Mouse (Mus musculus) stomach, embryonic 14.5 days (tissue): ENCODE results near the gene Thsd7b. TPM values are rescaled to one million over a fixed set of nuclear protein-coding genes. Genes with fewer than 3 reads are reported as not detected.

Source experiments
- ATAC-seq: fragments of 200-750 bp; cut with Nextera tagmentation; 2 replicates; pipeline ENCODE4 v1.8.0; 2017; ENCODE audit warnings: low read depth, moderate TSS enrichment; ENCODE audit not compliant: insufficient number of reproducible peaks, insufficient read depth, low FRiP score
- H3K27ac ChIP-seq: fragments of 300-500 bp; sonication (generic); 2 replicates; pipeline ENCODE4 v1.5.1; 2014; ENCODE audit warnings: mild to moderate bottlenecking, low read length, moderate library complexity, mixed read lengths
- H3K27me3 ChIP-seq: fragments of 300-500 bp; sonication (generic); 2 replicates; pipeline ENCODE4 v1.6.1; 2014; ENCODE audit warnings: low read length, control low read depth, mixed read lengths; ENCODE audit not compliant: control insufficient read depth, insufficient read depth
- H3K36me3 ChIP-seq: fragments of 300-500 bp; sonication (generic); 2 replicates; pipeline ENCODE4 v1.6.1; 2014; ENCODE audit warnings: mild to moderate bottlenecking, control low read depth, low read length, moderate library complexity, mixed read lengths; ENCODE audit not compliant: control insufficient read depth, insufficient read depth
- H3K4me1 ChIP-seq: fragments of 300-500 bp; sonication (generic); 2 replicates; pipeline ENCODE4 v1.6.1; 2014; ENCODE audit warnings: low read length, control low read depth, mixed read lengths; ENCODE audit not compliant: control insufficient read depth, insufficient read depth
- H3K4me2 ChIP-seq: fragments of 300-500 bp; sonication (generic); replicated peaks from 2 replicates; pipeline ENCODE4 v1.6.1; 2014; ENCODE audit warnings: low read depth, low read length, control low read depth
- H3K4me3 ChIP-seq: fragments of 300-500 bp; sonication (generic); 2 replicates; pipeline ENCODE4 v1.5.1; 2014; ENCODE audit warnings: low read depth, low read length, control low read depth
- H3K9ac ChIP-seq: fragments of 300-500 bp; sonication (generic); replicated peaks from 2 replicates; pipeline ENCODE4 v1.6.1; 2014; ENCODE audit warnings: low read depth, mild to moderate bottlenecking, control low read depth, low read length, moderate library complexity, mixed read lengths
- H3K9me3 ChIP-seq: fragments of 300-500 bp; sonication (generic); 2 replicates; pipeline ENCODE4 v1.6.1; 2016; ENCODE audit warnings: low read depth, low read length, control low read depth; ENCODE audit not compliant: control insufficient read depth
- WGBS: fragments of 180-500 bp; shearing (Covaris S2); extraction: QIAGEN DNeasy Blood & Tissue Kit; methylation state at CpG from one replicate; pipeline ENCODE4 v1.1.7; 2014; 5-methylcytosine and 5-hydroxymethylcytosine counted together
- polyA plus RNA-seq: library from polyadenylated mRNA; unstranded; fragments of >200 nt; fragmentation: Nextera tagmentation; extraction: Ambion mirVana; gene quantifications from 2 replicates; pipeline ENCODE4 v1.2.1, GENCODE M21; 2014

Thsd7b gene
- polyA plus RNA-seq, 1 experiment from 2014 or later: 2.5 TPM

DNA sequence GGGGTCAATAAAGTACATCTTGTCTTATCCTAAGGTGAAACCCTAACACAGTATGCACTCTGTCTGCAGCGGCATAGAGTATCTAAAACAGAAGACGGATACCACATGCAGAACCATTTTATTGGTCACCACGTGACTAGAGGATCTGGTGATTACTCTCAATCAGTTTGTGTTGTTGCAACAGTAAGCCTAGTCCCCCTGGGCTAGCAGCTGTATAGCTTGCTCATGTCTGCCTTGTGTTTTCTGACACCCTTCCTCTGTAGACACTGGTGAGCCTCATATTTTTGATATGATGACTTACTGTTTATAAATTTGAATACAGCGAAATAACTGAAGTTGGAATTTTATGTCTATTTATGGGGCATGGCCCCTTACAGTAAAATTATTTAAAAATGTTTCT is 306.9 kb downstream of the Thsd7b start:
- no peak for ATAC-seq
- Histone ChIP-seq H3K27ac (no peak overlapping the region), H3K4me3 (no peak overlapping the region), H3K36me3 (no peaks in the 10 kb centered on the region), H3K9me3 (no peaks in the 10 kb centered on the region), H3K4me1 (no peaks in the 10 kb centered on the region), H3K9ac (no peak overlapping the region), H3K27me3 (no peaks in the 10 kb centered on the region), H3K4me2 (no peak overlapping the region)
- WGBS: 68% methylated on average over 4 of the region's 4 CpGs

DNA sequence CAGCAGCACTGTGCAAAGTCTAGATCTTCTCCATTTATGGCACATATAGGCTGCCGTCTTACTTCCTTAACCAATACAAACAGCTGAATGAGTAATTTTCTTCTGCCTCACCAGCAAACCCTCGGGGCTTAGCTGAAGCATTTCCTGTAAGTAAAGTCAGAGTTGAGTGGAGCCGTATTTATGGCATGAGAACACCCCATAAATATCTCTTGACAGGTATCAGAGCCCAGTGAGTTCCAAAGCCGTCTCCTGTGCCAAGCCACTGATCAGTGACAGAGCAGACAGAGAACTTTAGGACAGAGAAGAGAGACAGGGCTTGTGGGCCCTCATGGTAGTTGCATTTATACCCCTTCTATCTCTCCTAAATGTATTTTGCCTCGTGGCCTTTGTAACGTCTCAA is 313.5 kb downstream of the Thsd7b start:
- 49% methylated on average over 6 of the region's 6 CpGs for WGBS
- H3K9ac ChIP-seq: no peak overlapping the region
- H3K4me3 ChIP-seq: no peak overlapping the region
- H3K27me3 ChIP-seq: no peaks in the 10 kb centered on the region
- no peaks in the 10 kb centered on the region for H3K4me1 ChIP-seq
- H3K9me3 ChIP-seq: no peaks in the 10 kb centered on the region
- ATAC-seq: no peak
- no peaks in the 10 kb centered on the region for H3K36me3 ChIP-seq
- no peak overlapping the region for H3K4me2 ChIP-seq
- no peak overlapping the region for H3K27ac ChIP-seq

DNA sequence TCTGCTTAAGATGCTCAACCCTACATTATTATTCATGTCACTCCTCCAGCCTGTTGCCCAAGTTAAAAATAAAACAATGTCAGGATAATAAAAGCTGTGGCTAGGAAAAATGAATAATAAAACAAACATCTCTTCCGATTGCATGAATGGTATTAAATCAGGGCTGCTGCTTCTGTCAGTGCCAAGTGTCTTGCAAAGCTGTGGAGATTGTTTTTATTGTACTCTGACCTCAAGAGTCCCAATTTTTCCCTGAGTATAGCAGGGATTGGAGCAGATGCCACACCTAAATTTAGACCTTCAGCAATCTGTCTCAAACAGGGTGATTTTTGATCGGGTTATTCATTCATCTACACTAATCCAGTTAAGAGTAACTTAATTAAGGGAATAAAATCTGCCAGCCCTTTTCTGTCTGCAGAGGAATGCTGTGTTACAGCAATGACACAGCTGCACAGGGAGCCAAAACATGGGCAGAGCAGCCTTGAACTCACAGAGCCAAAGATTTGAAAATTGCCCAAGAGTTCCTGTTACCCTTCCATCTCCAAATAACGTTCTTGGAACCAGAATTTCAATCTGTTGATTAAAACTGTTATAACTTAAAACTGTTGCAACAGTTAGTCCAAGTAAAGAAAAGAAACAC is 316.4 kb downstream of the Thsd7b start:
- 68% methylated on average over 3 of the region's 3 CpGs for WGBS
- Histone ChIP-seq H3K36me3 (no peaks in the 10 kb centered on the region), H3K4me2 (no peak overlapping the region), H3K9ac (no peak overlapping the region), H3K27ac (no peak overlapping the region), H3K9me3 (no peaks in the 10 kb centered on the region), H3K4me1 (no peaks in the 10 kb centered on the region), H3K27me3 (no peaks in the 10 kb centered on the region), H3K4me3 (no peak overlapping the region)
- ATAC-seq: no peak

DNA sequence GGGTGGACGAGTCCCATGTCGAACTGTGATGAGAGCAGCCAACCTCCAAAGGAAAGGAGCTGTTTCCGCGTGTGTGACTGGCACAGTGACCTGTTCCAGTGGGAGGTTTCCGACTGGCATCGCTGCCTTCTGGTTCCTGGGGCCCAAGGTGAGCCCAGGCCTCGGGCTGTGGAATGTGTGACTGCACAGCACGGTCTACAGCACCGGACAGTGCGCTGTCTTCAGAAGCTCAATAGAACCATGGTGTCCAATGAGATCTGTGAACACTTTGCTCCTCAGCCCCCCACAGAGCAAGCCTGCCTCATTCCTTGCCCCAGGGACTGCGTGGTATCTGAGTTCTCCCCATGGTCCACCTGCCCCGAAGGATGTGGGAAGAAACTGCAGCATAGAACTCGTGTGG is 322.3 kb downstream of the Thsd7b start:
- no peak overlapping the region for H3K4me2 ChIP-seq
- H3K27me3 ChIP-seq: no peaks in the 10 kb centered on the region
- WGBS: 83% methylated on average over 13 of the region's 13 CpGs
- no peaks in the 10 kb centered on the region for H3K36me3 ChIP-seq
- H3K4me1 ChIP-seq: no peaks in the 10 kb centered on the region
- ATAC-seq: no peak
- no peak overlapping the region for H3K9ac ChIP-seq
- H3K27ac ChIP-seq: no peak overlapping the region
- H3K4me3 ChIP-seq: no peak overlapping the region
- no peaks in the 10 kb centered on the region for H3K9me3 ChIP-seq

DNA sequence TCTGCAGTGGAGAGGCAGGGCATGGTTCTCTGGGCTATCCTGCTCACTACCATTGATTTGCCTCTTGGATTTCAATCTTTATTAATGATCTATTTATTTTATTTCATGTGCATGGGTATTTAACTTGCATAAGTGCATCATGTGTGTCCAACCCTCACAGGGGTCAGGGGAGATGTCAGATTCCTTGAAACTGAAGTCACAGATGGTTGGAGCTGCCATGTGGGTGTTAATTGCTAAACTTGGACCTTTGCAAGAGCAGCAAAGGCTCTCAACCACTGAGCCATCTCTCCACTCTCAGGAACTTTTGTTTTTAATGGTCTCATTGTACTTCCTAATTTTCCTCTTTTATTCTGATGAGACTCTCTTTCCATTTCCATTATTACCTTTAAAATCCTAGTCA is 327.8 kb downstream of the Thsd7b start:
- ATAC-seq: no peak
- H3K27ac ChIP-seq: no peak overlapping the region
- H3K9me3 ChIP-seq: no peaks in the 10 kb centered on the region
- H3K4me2 ChIP-seq: no peak overlapping the region
- H3K9ac ChIP-seq: no peak overlapping the region
- H3K36me3 ChIP-seq: no peaks in the 10 kb centered on the region
- H3K4me1 ChIP-seq: no peaks in the 10 kb centered on the region
- H3K27me3 ChIP-seq: no peaks in the 10 kb centered on the region
- H3K4me3 ChIP-seq: no peak overlapping the region

DNA sequence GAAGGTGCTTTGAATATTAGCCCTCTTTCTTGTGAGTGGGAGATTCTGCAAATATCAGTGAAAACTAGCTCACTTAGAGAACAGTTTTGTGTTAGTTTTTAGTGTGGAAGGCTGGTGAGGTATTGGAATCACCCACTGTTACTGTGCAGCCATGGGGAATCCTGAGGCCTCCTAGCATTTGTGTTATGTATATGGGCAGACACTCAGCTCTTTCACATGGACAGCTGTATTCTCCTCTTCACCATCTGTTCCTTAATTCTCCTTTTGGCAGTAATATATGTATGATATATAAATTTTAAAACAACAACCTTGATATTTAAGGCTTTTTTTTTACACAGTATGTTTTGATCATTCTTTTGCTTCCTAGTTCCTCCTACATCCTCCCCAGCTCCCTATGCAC is 329.2 kb downstream of the Thsd7b start:
- H3K27ac ChIP-seq: no peak overlapping the region
- H3K4me2 ChIP-seq: no peak overlapping the region
- H3K9ac ChIP-seq: no peak overlapping the region

DNA sequence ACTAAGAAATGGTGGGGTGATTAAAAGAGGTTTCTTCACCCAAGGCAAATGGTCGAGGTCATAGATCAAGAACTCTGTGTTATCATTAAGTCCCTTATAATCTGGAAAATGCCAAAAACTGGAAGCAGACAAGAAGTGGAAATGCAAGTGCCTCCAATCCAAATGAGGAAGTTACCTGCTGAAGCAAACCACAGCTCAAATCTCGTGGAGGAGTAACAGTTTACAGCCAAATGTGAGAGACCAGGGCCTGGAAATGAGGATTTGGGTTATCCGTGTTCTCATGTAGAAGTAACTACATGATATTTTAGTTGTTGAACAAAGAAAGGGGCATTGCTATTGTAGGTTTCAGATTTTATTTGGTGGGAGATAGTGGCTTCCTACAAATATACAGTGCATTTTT is 335.3 kb downstream of the Thsd7b start:
- H3K36me3 ChIP-seq: no peaks in the 10 kb centered on the region
- no peaks in the 10 kb centered on the region for H3K4me1 ChIP-seq
- H3K9me3 ChIP-seq: no peaks in the 10 kb centered on the region
- WGBS: 70% methylated on average over 3 of the region's 3 CpGs
- no peaks in the 10 kb centered on the region for H3K27me3 ChIP-seq
- H3K27ac ChIP-seq: no peak overlapping the region
- ATAC-seq: no peak
- no peak overlapping the region for H3K4me2 ChIP-seq
- H3K4me3 ChIP-seq: no peak overlapping the region
- no peak overlapping the region for H3K9ac ChIP-seq

More for the DNA sequence above, 329.2 kb downstream of the Thsd7b start:
- no peak for ATAC-seq
- Histone ChIP-seq H3K36me3 (no peaks in the 10 kb centered on the region), H3K9me3 (no peaks in the 10 kb centered on the region), H3K4me1 (no peaks in the 10 kb centered on the region), H3K27me3 (no peaks in the 10 kb centered on the region), H3K4me3 (no peak overlapping the region)

DNA sequence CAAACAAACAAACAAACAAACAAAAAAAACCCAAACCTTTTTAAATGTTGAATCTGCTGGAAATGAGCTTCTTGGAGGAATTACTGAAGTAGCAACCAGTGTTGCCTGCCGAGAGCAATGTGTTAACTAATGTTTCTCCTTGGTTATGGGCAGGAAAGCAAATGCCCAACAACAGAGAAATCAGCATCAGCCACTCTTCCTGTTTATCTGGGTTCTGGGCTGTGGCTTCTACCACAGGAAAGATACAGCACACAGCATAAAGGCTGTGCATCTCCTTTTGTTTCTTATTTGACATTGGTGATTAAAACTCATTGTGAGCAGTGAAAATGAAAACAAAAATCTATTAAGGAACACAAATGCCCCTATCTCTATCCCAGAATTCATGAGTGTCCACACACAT is 343.0 kb downstream of the Thsd7b start:
- WGBS: 82% methylated on average over 1 of the region's 1 CpGs
- no peak overlapping the region for H3K9ac ChIP-seq
- no peak overlapping the region for H3K27ac ChIP-seq
- H3K36me3 ChIP-seq: no peaks in the 10 kb centered on the region
- H3K27me3 ChIP-seq: no peaks in the 10 kb centered on the region
- H3K4me2 ChIP-seq: no peak overlapping the region
- H3K9me3 ChIP-seq: no peaks in the 10 kb centered on the region
- no peaks in the 10 kb centered on the region for H3K4me1 ChIP-seq
- no peak overlapping the region for H3K4me3 ChIP-seq
- ATAC-seq: no peak
